Mouse (Mus musculus): ENCODE measurements around the gene Abhd12b. TPM values are rescaled to one million over a fixed set of nuclear protein-coding genes. Genes with fewer than 3 reads are reported as not detected.

Gene Abhd12b
- polyA plus RNA-seq, 1 experiment, result not detected

DNA sequence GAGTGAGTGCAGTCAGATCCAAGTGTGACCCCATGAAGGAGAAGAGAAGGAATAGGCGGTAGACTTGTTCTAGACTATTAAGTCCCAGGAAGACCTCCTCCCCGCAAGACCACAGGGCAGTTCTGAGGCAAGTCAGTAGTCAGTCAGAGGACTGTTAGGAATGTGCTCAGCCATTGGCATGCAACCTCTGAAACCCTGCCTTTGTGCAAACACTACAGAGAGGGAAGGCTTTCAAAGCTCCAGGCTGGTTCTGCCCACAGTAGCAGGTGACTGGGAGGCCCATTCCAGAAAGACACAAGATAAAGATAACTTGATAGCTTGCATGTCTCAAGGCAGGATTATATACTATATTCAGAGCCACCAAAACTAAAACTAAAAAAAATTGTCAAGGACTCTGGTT lies 77.4 kb downstream of the Abhd12b start, which contains the start of gene Pygl:
Gene Pygl, minus strand, starts transcription at position 195 of the 400 bp plus-strand sequence.
- Histone ChIP-seq H3K4me1 (ENCODE audit: control insufficient read depth, insufficient read depth, low read length) (peaks cover 5% of the 10 kb centered on the region), H3K4me3 (replicated peaks; ENCODE audit: insufficient read depth, low read depth, low read length) (no peak within 1 kb of the TSS), H3K27ac (ENCODE audit: insufficient read depth, low read length) (no peak within 1 kb of the TSS), H3K27me3 (ENCODE audit: control insufficient read depth, insufficient read depth, low read length) (peaks cover 3% of the 10 kb centered on the region; the same call in 1 of the 2 replicates)
- TF ChIP-seq CTCF (IDR thresholded peaks at IDR 0.05; ENCODE audit: borderline replicate concordance, insufficient read depth, low read depth, low read length) (no peak), POLR2A (IDR thresholded peaks at IDR 0.05; ENCODE audit: borderline replicate concordance, insufficient read depth, low read length) (no peak)
- no peak for DNase-seq
- 93% methylated on average over 2 of the region's 2 CpGs for WGBS

DNA sequence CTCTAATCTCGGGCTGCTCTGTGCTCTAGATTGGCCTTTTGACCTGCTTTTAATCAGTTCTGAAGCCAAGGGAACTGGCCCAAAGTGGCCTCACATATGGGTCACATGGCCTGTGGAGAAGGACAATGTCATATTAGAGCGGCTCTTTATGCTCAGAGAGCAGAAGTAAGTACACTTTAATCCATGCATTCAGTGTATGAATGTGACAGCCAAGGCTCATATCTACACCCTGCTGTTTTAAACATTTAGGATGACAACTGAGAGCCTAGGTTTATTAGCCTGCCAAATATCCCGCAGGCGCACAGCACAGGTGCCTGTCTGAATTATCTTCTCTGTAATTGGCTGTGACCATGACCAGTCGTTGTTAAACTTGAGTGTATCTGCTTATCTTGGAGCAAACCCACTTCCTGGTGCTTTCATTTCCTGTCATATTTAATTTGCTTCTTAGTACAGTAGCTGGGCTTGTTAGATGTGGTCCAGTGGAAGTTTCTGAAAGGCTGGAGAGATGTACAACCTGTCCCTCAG lies 78.1 kb downstream of the Abhd12b start:
- peaks cover 4% of the 10 kb centered on the region for H3K4me1 ChIP-seq (ENCODE audit: control insufficient read depth, insufficient read depth, low read length)
- no peak for DNase-seq
- no peak overlapping the region for H3K4me3 ChIP-seq (replicated peaks; ENCODE audit: insufficient read depth, low read depth, low read length)
- no peaks in the 10 kb centered on the region; the same call in 1 of the 2 replicates for H3K27me3 ChIP-seq (ENCODE audit: control insufficient read depth, insufficient read depth, low read length)
- TF ChIP-seq POLR2A (IDR thresholded peaks at IDR 0.05; ENCODE audit: borderline replicate concordance, insufficient read depth, low read length) (no peak), CTCF (IDR thresholded peaks at IDR 0.05; ENCODE audit: borderline replicate concordance, insufficient read depth, low read depth, low read length) (no peak)
- WGBS, result 14% methylated on average over 5 of the region's 5 CpGs
- H3K27ac ChIP-seq (ENCODE audit: insufficient read depth, low read length), result no peak overlapping the region

Other genes starting within 250 kb of the Abhd12b start
- gene Sav1, start 167.1 kb upstream of the Abhd12b start, polyA plus RNA-seq (2012; rRNA removed), result 20.8 and 22.5 TPM in 2 replicates
- 7.2 and 7.4 TPM in 2 replicates for gene Nin, start 40.4 kb upstream of the Abhd12b start, polyA plus RNA-seq (2012; rRNA removed)
- 1.9 TPM in 2 replicates for gene Pygl, start 77.3 kb downstream of the Abhd12b start, polyA plus RNA-seq (2012; rRNA removed)
- gene Trim9, start 193.5 kb downstream of the Abhd12b start, polyA plus RNA-seq (2012; rRNA removed), result 130 and 145 TPM in 2 replicates